Mouse (Mus musculus) stomach, embryonic 16.5 days (tissue): ENCODE data around the gene Fbrs. TPM values are rescaled to one million over a fixed set of nuclear protein-coding genes. Genes with fewer than 3 reads are reported as not detected.
A peak's percentile ranks its signal among the peaks of the same experiment; 100 is the strongest.

Experiments
- ATAC-seq: fragments of 200-750 bp; cut with Nextera tagmentation; 2 replicates; pipeline ENCODE4 v1.8.0; 2017; ENCODE audit warnings: moderate number of reproducible peaks, moderate TSS enrichment; ENCODE audit not compliant: insufficient read depth, low FRiP score
- H3K27ac ChIP-seq: fragments of 300-500 bp; sonication (generic); 2 replicates; pipeline ENCODE4 v1.5.1; 2014; ENCODE audit warnings: low read length
- H3K27me3 ChIP-seq: fragments of 300-500 bp; sonication (generic); 2 replicates; pipeline ENCODE4 v1.6.1; 2014; ENCODE audit warnings: low read length, control low read depth, mixed read lengths; ENCODE audit not compliant: control insufficient read depth, insufficient read depth
- H3K36me3 ChIP-seq: fragments of 300-500 bp; sonication (generic); 2 replicates; pipeline ENCODE4 v1.6.1; 2014; ENCODE audit warnings: low read length; ENCODE audit not compliant: control insufficient read depth, insufficient read depth
- H3K4me1 ChIP-seq: fragments of 300-500 bp; sonication (generic); 2 replicates; pipeline ENCODE4 v1.6.1; 2014; ENCODE audit warnings: low read length, control low read depth, mixed read lengths; ENCODE audit not compliant: control insufficient read depth, insufficient read depth
- H3K4me2 ChIP-seq: fragments of 300-500 bp; sonication (generic); 2 replicates; pipeline ENCODE4 v1.6.1; 2014; ENCODE audit warnings: low read depth, low read length, mixed read lengths
- H3K4me3 ChIP-seq: fragments of 300-500 bp; sonication (generic); replicated peaks from 2 replicates; pipeline ENCODE4 v1.5.1; 2014; ENCODE audit warnings: mild to moderate bottlenecking, low read length
- H3K9ac ChIP-seq: fragments of 300-500 bp; sonication (generic); 2 replicates; pipeline ENCODE4 v1.6.1; 2014; ENCODE audit warnings: low read length
- H3K9me3 ChIP-seq: fragments of 300-500 bp; sonication (generic); replicated peaks from 2 replicates; pipeline ENCODE4 v1.6.1; 2016; ENCODE audit warnings: low read length, control low read depth; ENCODE audit not compliant: control insufficient read depth
- WGBS: fragments of 180-500 bp; shearing (Covaris S2); extraction: QIAGEN DNeasy Blood & Tissue Kit; methylation state at CpG from one replicate; pipeline ENCODE4 v1.1.7; 2014; 5-methylcytosine and 5-hydroxymethylcytosine counted together
- polyA plus RNA-seq: library from polyadenylated mRNA; unstranded; fragments of >200 nt; fragmentation: Nextera tagmentation; extraction: Ambion mirVana; gene quantifications from 2 replicates; pipeline ENCODE4 v1.2.1, GENCODE M21; 2015

The Fbrs gene
- polyA plus RNA-seq, 1 experiment from 2014 or later, result 11.1 TPM

- 1% methylated on average over 7 of the region's 7 CpGs for WGBS
Measured at GRCm38 (mm10) chr7:127472060-127472459, 6.9 kb upstream of the Fbrs start.

GRCm38 (mm10) chr7:127473705-127474104 lies 5.3 kb upstream of the Fbrs start:
- no peak overlapping the region for H3K27ac ChIP-seq
- ATAC-seq, result no peak
- WGBS, result 91% methylated on average over 5 of the region's 5 CpGs
- no peaks in the 10 kb centered on the region for H3K9me3 ChIP-seq
- H3K27me3 ChIP-seq, result no peaks in the 10 kb centered on the region
- no peak overlapping the region for H3K4me2 ChIP-seq
- no peak overlapping the region for H3K4me3 ChIP-seq
- H3K4me1 ChIP-seq, result peaks cover 14% of the 10 kb centered on the region
- peaks cover 18% of the 10 kb centered on the region for H3K36me3 ChIP-seq
- H3K9ac ChIP-seq, result no peak overlapping the region

More at GRCm38 (mm10) chr7:127472060-127472459, 6.9 kb upstream of the Fbrs start:
- Histone ChIP-seq H3K27me3 (no peaks in the 10 kb centered on the region), H3K9ac (peak overlapping the region; percentile 97), H3K9me3 (no peaks in the 10 kb centered on the region), H3K4me3 (peak overlapping the region; percentile 87), H3K27ac (peak overlapping the region; percentile 99), H3K4me1 (peaks cover 11% of the 10 kb centered on the region), H3K36me3 (peaks cover 27% of the 10 kb centered on the region), H3K4me2 (peak overlapping the region; percentile 80)
- ATAC-seq, result no peak

- 81% methylated on average over 6 of the region's 6 CpGs for WGBS
- no peak overlapping the region for H3K4me2 ChIP-seq
- peaks cover 18% of the 10 kb centered on the region for H3K36me3 ChIP-seq
- peaks cover 14% of the 10 kb centered on the region for H3K4me1 ChIP-seq
- no peak overlapping the region for H3K4me3 ChIP-seq
- H3K9ac ChIP-seq, result no peak overlapping the region
- H3K9me3 ChIP-seq, result no peaks in the 10 kb centered on the region
- no peak for ATAC-seq
- no peak overlapping the region for H3K27ac ChIP-seq
- no peaks in the 10 kb centered on the region for H3K27me3 ChIP-seq
Measured at GRCm38 (mm10) chr7:127474378-127475070, 4.5 kb upstream of the Fbrs start.

- no peak for ATAC-seq
- Histone ChIP-seq H3K9me3 (no peaks in the 10 kb centered on the region), H3K36me3 (peaks cover 18% of the 10 kb centered on the region), H3K27ac (no peak overlapping the region), H3K9ac (no peak overlapping the region), H3K4me2 (no peak overlapping the region), H3K4me1 (peaks cover 21% of the 10 kb centered on the region), H3K4me3 (no peak overlapping the region), H3K27me3 (no peaks in the 10 kb centered on the region)
- 92% methylated on average over 11 of the region's 11 CpGs for WGBS
Measured at GRCm38 (mm10) chr7:127475186-127475740, 3.7 kb upstream of the Fbrs start.

DNA sequence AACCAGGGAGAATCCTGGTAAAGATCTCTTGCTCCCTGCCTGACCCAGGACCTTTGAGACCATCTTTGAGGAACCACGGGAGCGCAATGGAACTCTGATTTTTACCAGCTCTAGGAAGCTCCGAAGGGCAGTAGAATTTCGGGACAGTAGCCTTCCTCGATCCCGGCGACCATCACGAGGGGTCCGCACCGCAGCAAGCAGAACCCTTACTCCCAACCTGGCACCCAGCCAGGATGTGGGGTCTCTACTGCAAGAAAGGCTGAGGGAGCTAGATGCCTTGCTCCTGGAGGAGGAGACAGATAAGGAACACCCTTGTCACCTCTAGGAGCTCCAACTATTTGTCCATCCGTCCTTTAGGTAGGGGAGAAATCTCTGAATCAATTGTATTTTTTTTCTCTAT lies 2.7 kb upstream of the Fbrs start:
- Histone ChIP-seq H3K4me2 (no peak overlapping the region), H3K36me3 (peaks cover 25% of the 10 kb centered on the region), H3K9ac (no peak overlapping the region), H3K9me3 (no peaks in the 10 kb centered on the region), H3K4me3 (no peak overlapping the region), H3K27ac (no peak overlapping the region), H3K4me1 (peaks cover 29% of the 10 kb centered on the region), H3K27me3 (no peaks in the 10 kb centered on the region)
- ATAC-seq, result no peak
- WGBS, result 93% methylated on average over 11 of the region's 11 CpGs

DNA sequence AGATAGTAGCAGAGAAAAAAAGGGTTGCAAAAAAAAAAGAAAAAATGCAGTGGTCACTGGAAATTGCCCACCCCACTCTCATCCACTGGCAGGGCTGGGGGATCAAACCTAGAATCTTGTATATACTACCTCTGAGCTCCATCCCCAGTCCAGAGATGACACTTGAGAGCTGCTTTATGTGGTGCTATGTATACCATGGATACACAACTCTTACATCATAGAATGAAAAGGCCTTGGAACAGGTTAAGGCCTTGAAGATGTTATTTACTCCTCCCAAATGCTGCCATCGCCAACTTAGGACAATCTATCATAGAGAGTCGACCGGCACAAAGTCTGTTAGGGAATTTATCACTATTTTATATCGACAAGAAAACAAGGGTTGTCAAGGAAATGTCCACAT lies 2.1 kb upstream of the Fbrs start:
- ATAC-seq, result no peak
- Histone ChIP-seq H3K4me1 (peaks cover 29% of the 10 kb centered on the region), H3K9ac (peak overlapping the region; percentile 91), H3K4me2 (peak overlapping the region; percentile 54), H3K27me3 (no peaks in the 10 kb centered on the region), H3K27ac (peak overlapping the region; percentile 99), H3K36me3 (peaks cover 25% of the 10 kb centered on the region), H3K9me3 (no peaks in the 10 kb centered on the region), H3K4me3 (peak overlapping the region; percentile 77)
- 44% methylated on average over 4 of the region's 4 CpGs for WGBS

DNA sequence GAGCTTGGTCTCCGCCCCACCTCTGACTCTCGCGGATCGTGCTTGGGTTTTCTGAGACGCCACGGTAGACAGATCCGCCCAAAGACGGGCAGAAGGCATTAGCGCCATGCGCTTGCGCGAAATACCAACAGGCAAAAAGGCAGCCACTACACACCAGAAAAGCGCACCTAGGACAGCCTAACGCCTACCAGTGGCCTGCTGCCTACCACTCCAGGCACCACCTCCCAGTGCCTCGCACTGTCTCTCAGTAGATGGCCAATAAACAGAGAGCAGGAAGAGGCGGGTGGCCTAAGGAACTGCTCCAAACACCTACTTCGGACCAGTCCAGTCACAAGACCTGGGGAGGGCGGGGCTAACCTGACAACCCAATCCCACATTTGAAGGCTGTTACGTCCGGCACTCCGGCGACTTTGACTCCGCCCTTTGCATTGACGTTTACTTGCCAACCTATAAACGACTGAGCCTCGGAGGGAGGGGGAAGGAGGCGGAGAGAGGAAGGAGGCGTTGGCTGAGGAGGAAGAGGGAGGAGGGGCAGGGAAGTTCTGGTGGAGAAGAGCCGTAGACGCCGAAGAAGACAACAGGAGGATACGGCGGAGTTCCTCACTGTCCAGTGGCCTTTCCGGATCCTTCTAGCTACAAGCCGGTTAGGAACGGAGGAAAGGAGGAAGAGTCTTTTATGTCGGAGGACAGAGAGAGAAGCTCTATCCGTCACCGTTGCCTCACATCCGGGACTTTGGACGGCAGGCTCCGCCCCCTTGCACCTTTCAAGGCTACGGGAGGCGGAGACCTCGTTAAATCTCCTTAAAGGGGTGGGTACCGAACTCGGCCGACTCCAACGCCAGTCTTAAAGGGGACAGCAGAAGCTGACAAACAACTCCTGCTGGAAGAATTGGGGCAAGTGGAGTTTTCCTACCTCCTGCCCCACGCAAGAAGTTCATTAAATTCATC lies 1.0 kb upstream of the Fbrs start:
- ATAC-seq, result peak; percentile 94
- under 1% methylated on average over 50 of the region's 50 CpGs for WGBS
- peaks cover 25% of the 10 kb centered on the region for H3K36me3 ChIP-seq

DNA sequence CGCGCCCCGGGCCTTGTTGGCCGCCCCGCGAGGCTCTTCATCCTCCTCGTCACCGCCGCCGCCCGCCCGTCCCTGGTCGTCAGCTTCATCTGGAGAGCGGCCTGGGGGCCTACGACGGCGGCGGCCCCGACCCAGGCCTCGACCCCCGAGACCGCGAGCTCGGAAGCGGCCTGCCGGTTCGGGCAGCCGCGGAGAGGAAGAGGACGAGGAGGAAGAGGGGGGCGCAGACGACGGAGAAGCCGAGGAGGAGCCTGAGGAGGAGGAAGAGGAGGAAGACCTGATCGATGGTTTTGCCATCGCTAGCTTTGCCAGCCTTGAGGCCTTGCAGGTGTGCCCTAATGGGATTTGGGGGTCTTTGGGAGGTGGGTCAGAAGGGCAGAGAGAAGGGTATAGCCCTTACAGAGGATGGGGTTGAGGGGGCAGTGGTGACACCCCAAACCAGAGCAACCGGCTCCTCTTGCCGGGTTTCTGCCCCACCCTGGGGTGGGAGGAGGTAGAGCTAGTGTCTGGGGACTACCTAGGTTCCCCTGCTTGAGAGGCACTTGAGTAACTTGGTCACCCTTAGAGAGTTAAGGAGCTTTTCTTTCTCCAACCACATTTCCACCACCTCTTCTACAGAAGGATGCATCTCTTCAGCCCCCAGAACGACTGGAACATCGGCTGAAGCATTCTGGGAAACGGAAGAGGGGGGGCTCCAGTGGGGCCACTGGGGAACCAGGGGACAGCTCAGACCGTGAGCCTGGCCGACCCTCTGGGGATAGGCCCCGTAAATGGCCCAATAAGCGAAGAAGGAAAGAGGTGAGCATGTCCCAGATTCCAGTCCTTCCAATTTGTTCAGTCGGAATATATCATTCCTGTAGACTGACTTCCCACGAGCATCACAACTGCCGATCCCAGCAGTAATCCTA lies 573 bp downstream of the Fbrs start:
- no peak for ATAC-seq
- no peaks in the 10 kb centered on the region for H3K27me3 ChIP-seq
- peak overlapping the region; percentile 91 for H3K9ac ChIP-seq
- H3K9me3 ChIP-seq, result no peaks in the 10 kb centered on the region
- H3K36me3 ChIP-seq, result peaks cover 23% of the 10 kb centered on the region
- 3% methylated on average over 48 of the region's 48 CpGs for WGBS
- H3K4me3 ChIP-seq, result peak overlapping the region; percentile 77
- peak overlapping the region; percentile 99 for H3K27ac ChIP-seq
- peaks cover 23% of the 10 kb centered on the region for H3K4me1 ChIP-seq
- peak overlapping the region; percentile 74 for H3K4me2 ChIP-seq

More for the DNA sequence above, 1.0 kb upstream of the Fbrs start:
- Histone ChIP-seq H3K4me1 (peaks cover 23% of the 10 kb centered on the region), H3K9me3 (no peaks in the 10 kb centered on the region), H3K4me3 (peak overlapping the region; percentile 77), H3K27me3 (no peaks in the 10 kb centered on the region), H3K27ac (peak overlapping the region; percentile 99), H3K9ac (peak overlapping the region; percentile 91), H3K4me2 (peak overlapping the region; percentile 74)
